Mouse (Mus musculus) layer of hippocampus, postnatal 14 days (tissue): ENCODE data around the gene Ppp1r16b. TPM values are rescaled to one million over a fixed set of nuclear protein-coding genes. Genes with fewer than 3 reads are reported as not detected.

Source experiments
- DNase-seq, 2 experiments: peaks; one replicate each; pipeline ENCODE4 v3.0.0; 2021 to 2022; ENCODE audit warnings: low spot score in 2 of 2, mixed read lengths in 1 of 2
- microRNA-seq, 2 experiments: library from miRNA; unstranded; fragments of <30 nt; microRNA quantifications; one replicate each; pipeline ENCODE4 v1.2.0; 2021
- total RNA-seq, 2 experiments: library from RNA; stranded (reverse); gene quantifications; 2 replicates each; pipeline ENCODE4 v1.2.3; 2021

Ppp1r16b gene
- total RNA-seq, 2 experiments from 2014 or later: 97.4 to 97.9 TPM

- no peak for DNase-seq
Observed at GRCm38 (mm10) chr2:158815686-158816085, 150.5 kb downstream of the Ppp1r16b start.

Small RNAs within 50 kb of the gene (microRNA-seq; reads per million reads assigned to microRNA genes)
- gene Gm26141 (0 reads per million in 2 experiments), gene Mir3474 (5.0 to 11.0 reads per million in 2 experiments)

Other genes starting within 250 kb of the Ppp1r16b start
- not detected for gene Adig, start 162.8 kb upstream of the Ppp1r16b start, total RNA-seq
- under 1 TPM in 1 of 2 experiments, not detected in 1; 0.45 TPM for gene Arhgap40, start 152.6 kb upstream of the Ppp1r16b start, total RNA-seq
- gene Slc32a1, start 54.6 kb upstream of the Ppp1r16b start, total RNA-seq: 10 to 100 TPM; 76.0 to 76.9 TPM
- gene Actr5, start 40.5 kb upstream of the Ppp1r16b start, total RNA-seq: 10 to 100 TPM; 10.2 to 10.9 TPM
- 1 to 10 TPM; 2.7 to 3.5 TPM for gene Fam83d, start 102.7 kb downstream of the Ppp1r16b start, total RNA-seq
- gene Dhx35, start 129.4 kb downstream of the Ppp1r16b start, total RNA-seq: 10 to 100 TPM; 16.7 to 17.6 TPM